Mouse (Mus musculus) monocyte, adult 5-6 weeks (primary cell): Measurements from ENCODE around the gene Tmem175. TPM values are rescaled to one million over a fixed set of nuclear protein-coding genes. Genes with fewer than 3 reads are reported as not detected.

ENCODE experiments used
- ATAC-seq: fragments of 153-309, 156-312 bp; replicated peaks from 2 replicates; pipeline ENCODE4 v1.8.0; 2017; ENCODE audit warnings: mild to moderate bottlenecking; ENCODE audit not compliant: low TSS enrichment, insufficient number of reproducible peaks, severe bottlenecking, poor library complexity, low FRiP score
- total RNA-seq: library from RNA; stranded (forward); fragments of 200-1000, 200-491, 200-594 nt; gene quantifications from 3 replicates; pipeline ENCODE4 v1.2.3, GENCODE M21; 2017

The Tmem175 gene
- total RNA-seq, 1 experiment from 2014 or later: 3.9 TPM

GRCm38 (mm10) chr5:108651136-108651720 is 21.7 kb downstream of the Tmem175 start:
- no peak for ATAC-seq

GRCm38 (mm10) chr5:108651823-108652222 is 22.3 kb downstream of the Tmem175 start:
- peak; percentile 51 for ATAC-seq

- no peak for ATAC-seq
Measured at GRCm38 (mm10) chr5:108653341-108653740, 23.8 kb downstream of the Tmem175 start.

- no peak for ATAC-seq
Measured at GRCm38 (mm10) chr5:108654444-108654990, 24.9 kb downstream of the Tmem175 start.

GRCm38 (mm10) chr5:108655381-108655780 is 25.8 kb downstream of the Tmem175 start:
- no peak for ATAC-seq

GRCm38 (mm10) chr5:108655891-108656650 is 26.5 kb downstream of the Tmem175 start:
- ATAC-seq: no peak

GRCm38 (mm10) chr5:108657406-108657805 is 27.8 kb downstream of the Tmem175 start:
- ATAC-seq: no peak

GRCm38 (mm10) chr5:108658611-108659010 is 29.0 kb downstream of the Tmem175 start:
- no peak for ATAC-seq

- 0 out of 2 replicates have a peak, but pooled peaks have one; percentile 2 for ATAC-seq
Measured at GRCm38 (mm10) chr5:108659698-108660631, 30.4 kb downstream of the Tmem175 start, which contains the start of gene Idua. Gene Idua (plus strand): TSS chr5:108660331.

GRCm38 (mm10) chr5:108660632-108661268 is 31.2 kb downstream of the Tmem175 start:
- ATAC-seq: peak; percentile 92

GRCm38 (mm10) chr5:108662772-108663171 is 33.2 kb downstream of the Tmem175 start:
- no peak for ATAC-seq

- no peak for ATAC-seq
Measured at GRCm38 (mm10) chr5:108665066-108665465, 35.5 kb downstream of the Tmem175 start.

- no peak for ATAC-seq
Measured at GRCm38 (mm10) chr5:108667370-108667769, 37.8 kb downstream of the Tmem175 start.

- ATAC-seq: no peak
Measured at GRCm38 (mm10) chr5:108668387-108668932, 38.9 kb downstream of the Tmem175 start.

GRCm38 (mm10) chr5:108668977-108669936 is 39.7 kb downstream of the Tmem175 start, which contains the start of gene Dgkq:
Gene Dgkq (minus strand): TSS chr5:108669672.
- peak; percentile 84 for ATAC-seq

- ATAC-seq: no peak
Measured at GRCm38 (mm10) chr5:108669986-108670385, 40.4 kb downstream of the Tmem175 start.

- no peak for ATAC-seq
Measured at GRCm38 (mm10) chr5:108670785-108671184, 41.2 kb downstream of the Tmem175 start.
